Mouse (Mus musculus): ENCODE results near the gene Wscd2. TPM values are rescaled to one million over a fixed set of nuclear protein-coding genes. Genes with fewer than 3 reads are reported as not detected.

Gene Wscd2
- polyA plus RNA-seq, 2 experiments, result 8.4 to 12.5 TPM

GRCm38 (mm10) chr5:113476816-113477215, 13.3 kb upstream of the Wscd2 start:
- DNase-seq (ENCODE audit: low spot score), result peak; percentile 43

GRCm38 (mm10) chr5:113479075-113479474, 11.1 kb upstream of the Wscd2 start:
- Histone ChIP-seq H3K36me3 (ENCODE audit: control insufficient read depth, insufficient read depth, low read length) (no peaks in the 10 kb centered on the region), H3K27ac (replicated peaks; ENCODE audit: low read depth, low read length) (no peak overlapping the region), H3K4me1 (ENCODE audit: control insufficient read depth, insufficient read depth, low read length) (peaks cover 12% of the 10 kb centered on the region), H3K9me3 (ENCODE audit: control insufficient read depth, low read length) (no peaks in the 10 kb centered on the region), H3K27me3 (ENCODE audit: control insufficient read depth, insufficient read depth, low read length) (no peaks in the 10 kb centered on the region), H3K4me3 (replicated peaks; ENCODE audit: low read length) (no peak overlapping the region), H3K9ac (ENCODE audit: low read depth, low read length, severe bottlenecking) (no peak overlapping the region), H3K4me2 (replicated peaks; ENCODE audit: low read depth, low read length, severe bottlenecking) (no peak overlapping the region)
- TF ChIP-seq POLR2A (IDR thresholded peaks at IDR 0.05; ENCODE audit: borderline replicate concordance, extremely low read depth, insufficient read depth, insufficient read length), result no peak
- WGBS, result 72% methylated on average over 5 of the region's 5 CpGs
- DNase-seq (ENCODE audit: low spot score) (no peak), ATAC-seq (ENCODE audit: low FRiP score, low read depth) (no peak)

More at GRCm38 (mm10) chr5:113476816-113477215, 13.3 kb upstream of the Wscd2 start:
- H3K4me3 ChIP-seq (replicated peaks; ENCODE audit: low read length), result no peak overlapping the region
- 28% methylated on average over 6 of the region's 6 CpGs for WGBS
- no peak overlapping the region for H3K27ac ChIP-seq (replicated peaks; ENCODE audit: low read depth, low read length)
- H3K9ac ChIP-seq (ENCODE audit: low read depth, low read length, severe bottlenecking), result no peak overlapping the region
- no peaks in the 10 kb centered on the region for H3K36me3 ChIP-seq (ENCODE audit: control insufficient read depth, insufficient read depth, low read length)
- no peak for TF ChIP-seq POLR2A (IDR thresholded peaks at IDR 0.05; ENCODE audit: borderline replicate concordance, extremely low read depth, insufficient read depth, insufficient read length)
- H3K4me2 ChIP-seq (replicated peaks; ENCODE audit: low read depth, low read length, severe bottlenecking), result no peak overlapping the region
- no peaks in the 10 kb centered on the region for H3K27me3 ChIP-seq (ENCODE audit: control insufficient read depth, insufficient read depth, low read length)
- ATAC-seq (ENCODE audit: low FRiP score, low read depth), result peak; percentile 53
- peaks cover 12% of the 10 kb centered on the region for H3K4me1 ChIP-seq (ENCODE audit: control insufficient read depth, insufficient read depth, low read length)
- no peaks in the 10 kb centered on the region for H3K9me3 ChIP-seq (ENCODE audit: control insufficient read depth, low read length)

- Histone ChIP-seq H3K4me1 (ENCODE audit: control insufficient read depth, insufficient read depth, low read length) (peaks cover 12% of the 10 kb centered on the region), H3K27ac (replicated peaks; ENCODE audit: low read depth, low read length) (no peak overlapping the region), H3K27me3 (ENCODE audit: control insufficient read depth, insufficient read depth, low read length) (no peaks in the 10 kb centered on the region), H3K9ac (ENCODE audit: low read depth, low read length, severe bottlenecking) (no peak overlapping the region), H3K4me2 (replicated peaks; ENCODE audit: low read depth, low read length, severe bottlenecking) (no peak overlapping the region), H3K9me3 (ENCODE audit: control insufficient read depth, low read length) (no peaks in the 10 kb centered on the region), H3K4me3 (replicated peaks; ENCODE audit: low read length) (no peak overlapping the region), H3K36me3 (ENCODE audit: control insufficient read depth, insufficient read depth, low read length) (no peaks in the 10 kb centered on the region)
- ATAC-seq (ENCODE audit: low FRiP score, low read depth) (no peak), DNase-seq (ENCODE audit: low spot score) (no peak)
- WGBS, result 64% methylated on average over 5 of the region's 5 CpGs
- no peak for TF ChIP-seq POLR2A (IDR thresholded peaks at IDR 0.05; ENCODE audit: borderline replicate concordance, extremely low read depth, insufficient read depth, insufficient read length)
Measured at GRCm38 (mm10) chr5:113480451-113480850, 9.7 kb upstream of the Wscd2 start.

GRCm38 (mm10) chr5:113485584-113486162, 4.5 kb upstream of the Wscd2 start:
- Histone ChIP-seq H3K36me3 (ENCODE audit: control insufficient read depth, insufficient read depth, low read length) (no peaks in the 10 kb centered on the region), H3K27me3 (ENCODE audit: control insufficient read depth, insufficient read depth, low read length) (peaks cover 7% of the 10 kb centered on the region; the same call in 1 of the 2 replicates), H3K4me2 (replicated peaks; ENCODE audit: low read depth, low read length, severe bottlenecking) (no peak overlapping the region), H3K27ac (replicated peaks; ENCODE audit: low read depth, low read length) (no peak overlapping the region), H3K4me3 (replicated peaks; ENCODE audit: low read length) (no peak overlapping the region), H3K4me1 (ENCODE audit: control insufficient read depth, insufficient read depth, low read length) (peaks cover 3% of the 10 kb centered on the region; the same call in 1 of the 2 replicates), H3K9ac (ENCODE audit: low read depth, low read length, severe bottlenecking) (no peak overlapping the region), H3K9me3 (ENCODE audit: control insufficient read depth, low read length) (no peaks in the 10 kb centered on the region)
- TF ChIP-seq POLR2A (IDR thresholded peaks at IDR 0.05; ENCODE audit: borderline replicate concordance, extremely low read depth, insufficient read depth, insufficient read length), result no peak
- DNase-seq (ENCODE audit: low spot score) (no peak), ATAC-seq (ENCODE audit: low FRiP score, low read depth) (no peak)
- WGBS, result 72% methylated on average over 11 of the region's 11 CpGs

- ATAC-seq (ENCODE audit: low FRiP score, low read depth) (no peak), DNase-seq (ENCODE audit: low spot score) (no peak)
- no peak overlapping the region for H3K27ac ChIP-seq (replicated peaks; ENCODE audit: low read depth, low read length)
Measured at GRCm38 (mm10) chr5:113487879-113488278, 2.3 kb upstream of the Wscd2 start.

More at GRCm38 (mm10) chr5:113487879-113488278, 2.3 kb upstream of the Wscd2 start:
- H3K4me3 ChIP-seq (replicated peaks; ENCODE audit: low read length), result no peak overlapping the region
- H3K9me3 ChIP-seq (ENCODE audit: control insufficient read depth, low read length), result no peaks in the 10 kb centered on the region
- no peaks in the 10 kb centered on the region for H3K36me3 ChIP-seq (ENCODE audit: control insufficient read depth, insufficient read depth, low read length)
- H3K4me2 ChIP-seq (replicated peaks; ENCODE audit: low read depth, low read length, severe bottlenecking), result no peak overlapping the region
- 51% methylated on average over 8 of the region's 8 CpGs for WGBS
- H3K9ac ChIP-seq (ENCODE audit: low read depth, low read length, severe bottlenecking), result no peak overlapping the region
- peaks cover 8% of the 10 kb centered on the region for H3K4me1 ChIP-seq (ENCODE audit: control insufficient read depth, insufficient read depth, low read length)
- TF ChIP-seq POLR2A (IDR thresholded peaks at IDR 0.05; ENCODE audit: borderline replicate concordance, extremely low read depth, insufficient read depth, insufficient read length), result no peak
- peaks cover 7% of the 10 kb centered on the region; the same call in 1 of the 2 replicates for H3K27me3 ChIP-seq (ENCODE audit: control insufficient read depth, insufficient read depth, low read length)

Measured in limb, embryonic 14.5 days (tissue).